ENCODE assay signal across 6 mouse cellular contexts in the genomic region with DNA sequence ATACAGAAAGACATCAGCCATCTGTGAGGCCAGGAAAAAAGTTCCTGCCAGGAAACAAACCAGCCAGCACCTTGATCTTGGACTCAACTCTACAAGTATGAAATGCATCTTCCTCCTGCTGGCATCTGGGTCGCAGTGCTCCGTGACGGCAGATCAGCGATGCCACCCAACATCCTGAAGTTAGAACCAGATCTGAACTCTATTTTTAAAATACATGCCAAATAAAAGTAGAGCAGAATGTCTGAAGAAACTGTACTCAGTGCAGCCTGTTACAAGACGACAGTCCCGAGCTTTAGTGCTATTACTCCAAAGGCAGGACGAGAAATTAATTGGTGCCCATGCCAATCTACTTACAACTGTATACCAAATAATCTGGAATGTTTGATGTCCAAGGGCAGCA.
"Had no signal": no experiment of that assay in that cellular context is flagged by ENCODE, and none has a peak within 500 bp of the region (broad histone marks: within the 10 kb centered on the region; RNA-seq: fewer than 3 reads in every experiment).

No protein-coding gene starts in this region.

- H3K4me3 ChIP-seq: limb, embryonic 13.5 days; midbrain, embryonic 13.5 days had no signal

- H3K9me3 ChIP-seq: limb, embryonic 13.5 days; midbrain, embryonic 13.5 days had no signal

- H3K27me3 ChIP-seq: limb, embryonic 13.5 days; midbrain, embryonic 13.5 days had no signal

- H3K27ac ChIP-seq: liver, embryonic 14.5 days; midbrain, embryonic 13.5 days had no signal

- H3K4me2 ChIP-seq: midbrain, embryonic 13.5 days had no signal

- H3K36me3 ChIP-seq: limb, embryonic 13.5 days; midbrain, embryonic 13.5 days had no signal

- H3K9ac ChIP-seq: limb, embryonic 13.5 days; liver, embryonic 14.5 days; midbrain, embryonic 13.5 days had no signal

- DNase-seq: kidney, postnatal 25 days; lung, adult 18-20 months; thymus, postnatal 36 days had no signal
